Comparison of ENCODE assay signal across 8 mouse cellular contexts in the genomic region with DNA sequence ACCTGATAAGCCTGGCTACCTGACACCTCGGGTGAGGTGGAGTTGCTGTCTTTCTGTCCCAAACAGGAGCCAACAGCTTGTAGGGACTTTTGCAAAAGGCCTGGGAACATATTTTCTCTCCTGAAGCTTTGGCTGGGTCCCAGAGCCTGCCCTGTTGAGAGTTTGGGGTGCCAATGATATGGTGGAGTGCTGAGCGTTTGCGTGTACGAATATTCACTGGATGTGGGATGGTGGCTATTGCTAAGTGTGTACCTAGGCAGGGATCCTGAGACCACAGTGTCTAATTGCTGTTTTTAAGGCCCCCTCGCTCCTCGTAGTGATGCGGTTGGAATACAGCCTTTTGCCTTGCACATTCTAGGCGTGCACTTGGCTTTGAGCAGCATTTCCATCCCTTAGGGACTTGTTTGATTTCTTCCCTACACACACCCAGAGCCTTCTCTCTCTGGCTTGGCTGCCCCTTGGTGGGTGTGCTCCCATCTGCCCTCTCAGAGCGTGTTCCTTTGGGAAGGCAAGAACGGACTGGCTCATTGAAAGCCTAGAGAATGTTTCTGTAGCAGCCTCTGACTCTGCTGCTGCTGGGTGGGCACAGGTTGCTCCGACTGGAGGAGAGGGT. TPM values are rescaled to one million over a fixed set of nuclear protein-coding genes. Genes with fewer than 3 reads are reported as not detected.
DNase-seq lines count a peak whose midpoint lies in the region; ATAC-seq and TF ChIP-seq lines count a peak whose summit lies in the region.

No protein-coding gene starts in this region.

- peak overlapping the region; percentile 42; the same call in 1 of the 2 replicates for H3K27ac ChIP-seq in ES-E14 (ENCODE audit: insufficient read depth, low read depth, low read length, poor library complexity, severe bottlenecking)
- peak overlapping the region; percentile 84 for H3K27ac ChIP-seq in limb, embryonic 14.5 days (replicated peaks; ENCODE audit: low read depth, low read length)
- H3K27ac ChIP-seq in stomach, postnatal 0 days (replicated peaks) = peak overlapping the region; percentile 99

- H3K4me3 ChIP-seq in ES-E14 (ENCODE audit: insufficient read depth in 1 of 2, low read depth in 1 of 2, low read length in 2 of 2, poor library complexity in 1 of 2, severe bottlenecking in 1 of 2) = peak overlapping the region; percentile 76 to 80
- peak overlapping the region; percentile 83 for H3K4me3 ChIP-seq in limb, embryonic 14.5 days (replicated peaks; ENCODE audit: low read length)
- peak overlapping the region; percentile 91 for H3K4me3 ChIP-seq in stomach, postnatal 0 days (ENCODE audit: low read depth, low read length)

- no peak for TF ChIP-seq POLR2A in limb, embryonic 14.5 days (IDR thresholded peaks at IDR 0.05; ENCODE audit: borderline replicate concordance, extremely low read depth, insufficient read depth, insufficient read length)

- no peak for TF ChIP-seq EP300 in stomach, postnatal 0 days (optimal IDR thresholded peaks at IDR 0.05)

- TF ChIP-seq CTCF in stomach, postnatal 0 days (IDR thresholded peaks at IDR 0.05; ENCODE audit: low read depth) = no peak

- in situ Hi-C loops in ES-E14 (cut with MboI; ENCODE audit: low sequenced_read_pairs in 2 of 2, unreplicated experiment in 2 of 2) = no loop called here

- no peaks in the 10 kb centered on the region; the same call in 1 of the 2 replicates for H3K36me3 ChIP-seq in ES-E14 (ENCODE audit: control insufficient read depth, insufficient read depth, low read length, poor library complexity, severe bottlenecking)
- H3K36me3 ChIP-seq in limb, embryonic 14.5 days (ENCODE audit: control insufficient read depth, insufficient read depth, low read length) = peaks cover 16% of the 10 kb centered on the region
- no peaks in the 10 kb centered on the region for H3K36me3 ChIP-seq in stomach, postnatal 0 days (ENCODE audit: control insufficient read depth, insufficient read depth, low read length)

- WGBS in limb, embryonic 14.5 days = 37% methylated on average over 11 of the region's 11 CpGs
- WGBS in stomach, postnatal 0 days = 25% methylated on average over 11 of the region's 11 CpGs

- 0 out of 2 replicates have a peak overlapping the region, but pooled peaks have one; percentile 22 for H3K9ac ChIP-seq in ES-E14 (ENCODE audit: insufficient read depth, low read depth, low read length, poor library complexity, severe bottlenecking)
- peak overlapping the region; percentile 86 for H3K9ac ChIP-seq in limb, embryonic 14.5 days (ENCODE audit: low read depth, low read length, severe bottlenecking)
- peak overlapping the region; percentile 93 for H3K9ac ChIP-seq in stomach, postnatal 0 days (ENCODE audit: low read length)

- H3K4me2 ChIP-seq in limb, embryonic 14.5 days (replicated peaks; ENCODE audit: low read depth, low read length, severe bottlenecking) = peak overlapping the region; percentile 85
- H3K4me2 ChIP-seq in stomach, postnatal 0 days (replicated peaks; ENCODE audit: low read depth) = peak overlapping the region; percentile 83

- H3K27me3 ChIP-seq in limb, embryonic 14.5 days (ENCODE audit: control insufficient read depth, insufficient read depth, low read length) = no peaks in the 10 kb centered on the region
- no peaks in the 10 kb centered on the region for H3K27me3 ChIP-seq in stomach, postnatal 0 days (ENCODE audit: control insufficient read depth, insufficient read depth, low read length)

- peak; percentile 95 for DNase-seq in heart, adult 11 months
- no peak for DNase-seq in heart, adult 8-10 months (ENCODE audit: low spot score)
- no peak for DNase-seq in ES-E14 (ENCODE audit: low read depth, low spot score)
- DNase-seq in heart, adult 9 months (ENCODE audit: low spot score in 2 of 2) = peak; percentile 47 to 60
- DNase-seq in limb, embryonic 14.5 days (ENCODE audit: low spot score) = peak; percentile 26
- no peak for DNase-seq in stomach, postnatal 0 days (ENCODE audit: low spot score)
- DNase-seq in layer of hippocampus, adult 9-10 months (ENCODE audit: low spot score) = no peak
- DNase-seq in layer of hippocampus, postnatal 25 days (ENCODE audit: extremely low spot score in 1 of 2, low spot score in 1 of 2) = no peak

- ATAC-seq in limb, embryonic 14.5 days (ENCODE audit: low FRiP score, low read depth) = no peak
- no peak for ATAC-seq in stomach, postnatal 0 days (ENCODE audit: low FRiP score, low TSS enrichment)

- H3K9me3 ChIP-seq in ES-E14 (ENCODE audit: control insufficient read depth, insufficient read depth, low read depth, low read length) = no peaks in the 10 kb centered on the region
- H3K9me3 ChIP-seq in limb, embryonic 14.5 days (ENCODE audit: control insufficient read depth, low read length) = no peaks in the 10 kb centered on the region
- no peaks in the 10 kb centered on the region for H3K9me3 ChIP-seq in stomach, postnatal 0 days (ENCODE audit: control insufficient read depth, low read length)

- peaks cover 14 to 22% of the 10 kb centered on the region in 2 experiments for H3K4me1 ChIP-seq in ES-E14 (ENCODE audit: control insufficient read depth in 2 of 2, insufficient read depth in 2 of 2, low read length in 2 of 2, poor library complexity in 1 of 2)
- peaks cover 44% of the 10 kb centered on the region for H3K4me1 ChIP-seq in limb, embryonic 14.5 days (ENCODE audit: control insufficient read depth, insufficient read depth, low read length)
- peaks cover 31% of the 10 kb centered on the region for H3K4me1 ChIP-seq in stomach, postnatal 0 days (replicated peaks; ENCODE audit: control insufficient read depth, insufficient read depth)

TF ChIP-seq in ES-E14, 5 proteins besides CTCF, POLR2A, EP300 and RAD21:
- TF ChIP-seq CHD2 (IDR thresholded peaks at IDR 0.05; ENCODE audit: low read depth, low read length) (no peak), MAFK (IDR thresholded peaks at IDR 0.05; ENCODE audit: insufficient read depth, low read depth, low read length) (no peak), ZC3H11A (IDR thresholded peaks at IDR 0.05; ENCODE audit: borderline replicate concordance, low read depth, low read length) (no peak), ZNF384 (IDR thresholded peaks at IDR 0.05; ENCODE audit: low read depth, low read length) (no peak), HCFC1 (IDR thresholded peaks at IDR 0.05; ENCODE audit: borderline replicate concordance, insufficient read depth, low read length) (no peak)

RNA-seq across cellular contexts. Expression of a gene that starts 1.0 kb away (rescaled TPM):
- 10 to 100 TPM; 12.3 to 15.1 (median 13.9) TPM for total RNA-seq in heart, adult 8-10 months (2022)
- total RNA-seq in ES-E14 (2012; rRNA removed) = 14.7 and 30.5 TPM in 2 replicates
- 47.9 and 56.9 TPM in 2 replicates for polyA plus RNA-seq in limb, embryonic 14.5 days (2012; rRNA removed)
- polyA plus RNA-seq in limb, embryonic 14.5 days (2014; fragmentation: Nextera tagmentation; extraction: Ambion mirVana) = 18.2 and 19.1 TPM in 2 replicates
- 35.2 and 36.7 TPM in 2 replicates for polyA plus RNA-seq in stomach, postnatal 0 days (2015; fragmentation: Nextera tagmentation; extraction: Ambion mirVana)
- 10 to 100 TPM; 18.7 to 18.9 TPM for total RNA-seq in layer of hippocampus, postnatal 25 days (2021)

RNA-seq across cellular contexts. Expression of a gene that starts 8.3 kb away (rescaled TPM):
- 1 to 10 TPM in 1 of 4 experiments, under 1 TPM in 3; 0.43 to 1.2 (median 0.65) TPM for total RNA-seq in heart, adult 8-10 months (2022)
- 281 and 714 TPM in 2 replicates for total RNA-seq in ES-E14 (2012; rRNA removed)
- polyA plus RNA-seq in limb, embryonic 14.5 days (2012; rRNA removed) = 4.1 and 4.8 TPM in 2 replicates
- 2.7 and 3.5 TPM in 2 replicates for polyA plus RNA-seq in limb, embryonic 14.5 days (2014; fragmentation: Nextera tagmentation; extraction: Ambion mirVana)
- polyA plus RNA-seq in stomach, postnatal 0 days (2015; fragmentation: Nextera tagmentation; extraction: Ambion mirVana) = 6.1 TPM in 2 replicates
- total RNA-seq in layer of hippocampus, postnatal 25 days (2021) = 10 to 100 TPM; 11.2 to 12.4 TPM

RNA-seq across cellular contexts. Expression of a gene that starts 39.0 kb away (rescaled TPM):
- 10 to 100 TPM; 11.6 to 13.5 (median 13.3) TPM for total RNA-seq in heart, adult 8-10 months (2022)
- 122 and 151 TPM in 2 replicates for total RNA-seq in ES-E14 (2012; rRNA removed)
- polyA plus RNA-seq in limb, embryonic 14.5 days (2012; rRNA removed) = 62.5 and 80.3 TPM in 2 replicates
- 91.5 and 95.6 TPM in 2 replicates for polyA plus RNA-seq in limb, embryonic 14.5 days (2014; fragmentation: Nextera tagmentation; extraction: Ambion mirVana)
- polyA plus RNA-seq in stomach, postnatal 0 days (2015; fragmentation: Nextera tagmentation; extraction: Ambion mirVana) = 62.6 and 63.7 TPM in 2 replicates
- 10 to 100 TPM; 40.0 to 48.0 TPM for total RNA-seq in layer of hippocampus, postnatal 25 days (2021)

RNA-seq across cellular contexts. Expression of a gene that starts 50.2 kb away (rescaled TPM):
- total RNA-seq in heart, adult 8-10 months (2022) = not detected
- total RNA-seq in ES-E14 (2012; rRNA removed) = 68.3 and 219 TPM in 2 replicates
- 0.11 and 0.36 TPM in 2 replicates for polyA plus RNA-seq in limb, embryonic 14.5 days (2012; rRNA removed)
- polyA plus RNA-seq in limb, embryonic 14.5 days (2014; fragmentation: Nextera tagmentation; extraction: Ambion mirVana) = 0.17 and 0.80 TPM in 2 replicates
- polyA plus RNA-seq in stomach, postnatal 0 days (2015; fragmentation: Nextera tagmentation; extraction: Ambion mirVana) = 0.13 and 0.15 TPM in 2 replicates
- total RNA-seq in layer of hippocampus, postnatal 25 days (2021) = 1 to 10 TPM; 3.0 to 4.2 TPM

Comparison
In these comparisons a context has a peak if more than half of its experiments do, and no peak if none do; other contexts are left out.
1. DNase-seq: peak in heart, adult 11 months (single experiment), heart, adult 9 months (2 of 2) and limb, embryonic 14.5 days (single experiment); none in heart, adult 8-10 months (single experiment), ES-E14 (single experiment), stomach, postnatal 0 days (single experiment), layer of hippocampus, adult 9-10 months (single experiment) and layer of hippocampus, postnatal 25 days (0 of 2).
2. H3K27ac ChIP-seq: peak in every context shown above with its lines; median percentile 99 in stomach, postnatal 0 days; 84 in limb, embryonic 14.5 days; 42 in ES-E14.
3. H3K9ac ChIP-seq: peak in every context shown above with its lines; median percentile 93 in stomach, postnatal 0 days; 86 in limb, embryonic 14.5 days; 22 in ES-E14.
4. RNA of a gene that starts 8.3 kb away (total RNA-seq): 281 to 714 TPM in ES-E14; 11.2 to 12.4 TPM in layer of hippocampus, postnatal 25 days and 0.43 to 1.2 TPM in heart, adult 8-10 months; every median in the first group is over 10 times any median in the second.
5. Peak in every context shown above with its lines, with median percentiles within 50 percentile points of each other: H3K4me3 ChIP-seq.